Comparison of ENCODE assay signal across 9 mouse cellular contexts in genomic region chr19:57328792-57329191, GRCm38 (mm10). TPM values are rescaled to one million over a fixed set of nuclear protein-coding genes. Genes with fewer than 3 reads are reported as not detected.
DNase-seq lines count a peak whose midpoint lies in the region; ATAC-seq and TF ChIP-seq lines count a peak whose summit lies in the region.
"Had no signal": no experiment of that assay in that cellular context is flagged by ENCODE, and none has a peak within 500 bp of the region (broad histone marks: within the 10 kb centered on the region; RNA-seq: fewer than 3 reads in every experiment).

No protein-coding gene starts in this region.

- no peak for TF ChIP-seq POLR2A in cerebellum, adult 2 months (IDR thresholded peaks at IDR 0.05; ENCODE audit: borderline replicate concordance, insufficient read depth, low read length)

- peak overlapping the region; percentile 11; the same call in 1 of the 2 replicates for H3K4me2 ChIP-seq in heart, embryonic 14.5 days (ENCODE audit: low read length)
- no peak overlapping the region for H3K4me2 ChIP-seq in forebrain, embryonic 15.5 days (replicated peaks)
- H3K4me2 ChIP-seq: limb, embryonic 15.5 days had no signal

- WGBS in heart, embryonic 14.5 days, result 47% methylated on average over 12 of the region's 12 CpGs
- WGBS in cerebellum, adult 2 months, result 59% methylated on average over 12 of the region's 12 CpGs
- 61% methylated on average over 12 of the region's 12 CpGs for WGBS in forebrain, embryonic 15.5 days

- H3K4me1 ChIP-seq in heart, embryonic 14.5 days (ENCODE audit: control insufficient read depth in 2 of 2, insufficient read depth in 2 of 2, low read length in 2 of 2), result peaks cover 2 to 3% of the 10 kb centered on the region in 2 experiments; a peak in 1 of 4 replicates
- H3K4me1 ChIP-seq in cerebellum, adult 2 months (ENCODE audit: control insufficient read depth, insufficient read depth, low read length), result no peaks in the 10 kb centered on the region; the same call in none of the 2 replicates
- H3K4me1 ChIP-seq in forebrain, embryonic 15.5 days, result peaks cover 3% of the 10 kb centered on the region; the same call in 1 of the 2 replicates
- H3K4me1 ChIP-seq: limb, embryonic 15.5 days had no signal

- ATAC-seq in heart, embryonic 14.5 days (ENCODE audit: insufficient number of reproducible peaks, insufficient read depth, low FRiP score, low read depth), result no peak
- peak; percentile 43; the same call in 1 of the 2 replicates for ATAC-seq in megakaryocyte, adult 5-6 weeks (ENCODE audit: poor library complexity, severe bottlenecking)
- no peak for ATAC-seq in forebrain, embryonic 15.5 days (replicated peaks)

- DNase-seq in heart, adult 11 months, result no peak
- peak; percentile 47 for DNase-seq in urinary bladder, postnatal 25 days (ENCODE audit: low spot score)
- no peak for DNase-seq in urinary bladder, adult 2 months (ENCODE audit: low spot score)
- DNase-seq in cerebellum, adult 2 months, result peak; percentile 55 to 60
- DNase-seq in heart, postnatal 36 days, result peak; percentile 65 to 66

- no peaks in the 10 kb centered on the region for H3K27me3 ChIP-seq in heart, embryonic 14.5 days (ENCODE audit: control insufficient read depth, insufficient read depth, low read length)
- H3K27me3 ChIP-seq in cerebellum, adult 2 months (ENCODE audit: control insufficient read depth, insufficient read depth, low read length), result no peaks in the 10 kb centered on the region
- H3K27me3 ChIP-seq in forebrain, embryonic 15.5 days, result no peaks in the 10 kb centered on the region
- H3K27me3 ChIP-seq: limb, embryonic 15.5 days had no signal

- H3K9me3 ChIP-seq in heart, embryonic 14.5 days (ENCODE audit: control insufficient read depth, low read length), result no peaks in the 10 kb centered on the region
- no peaks in the 10 kb centered on the region for H3K9me3 ChIP-seq in forebrain, embryonic 15.5 days
- H3K9me3 ChIP-seq: limb, embryonic 15.5 days had no signal

- no peaks in the 10 kb centered on the region for H3K36me3 ChIP-seq in heart, embryonic 14.5 days (ENCODE audit: control insufficient read depth, insufficient read depth, low read length)
- no peaks in the 10 kb centered on the region for H3K36me3 ChIP-seq in forebrain, embryonic 15.5 days
- H3K36me3 ChIP-seq: limb, embryonic 15.5 days had no signal

- no peak overlapping the region for H3K27ac ChIP-seq in heart, embryonic 14.5 days (replicated peaks in 1 of 2; ENCODE audit: control insufficient read depth in 1 of 2, insufficient read depth in 1 of 2, low read depth in 2 of 2, low read length in 2 of 2)
- H3K27ac ChIP-seq in cerebellum, adult 2 months (ENCODE audit: insufficient read depth, low read length), result no peak overlapping the region
- no peak overlapping the region for H3K27ac ChIP-seq in forebrain, embryonic 15.5 days (replicated peaks)
- H3K27ac ChIP-seq: limb, embryonic 15.5 days had no signal

- H3K9ac ChIP-seq in heart, embryonic 14.5 days (ENCODE audit: low read length), result no peak overlapping the region
- H3K9ac ChIP-seq in forebrain, embryonic 15.5 days (replicated peaks), result no peak overlapping the region
- H3K9ac ChIP-seq: limb, embryonic 15.5 days had no signal

- intact Hi-C loops in heart, postnatal 36 days (cut with DNase I), result loop anchor here (1.0 to 5.0 kb wide), 4 partner anchors 30 to 262 kb away; no protein-coding TSS in a partner anchor

- no peak overlapping the region for H3K4me3 ChIP-seq in heart, embryonic 14.5 days (ENCODE audit: control insufficient read depth in 1 of 2, insufficient read depth in 1 of 2, low read depth in 1 of 2, low read length in 2 of 2)
- no peak overlapping the region for H3K4me3 ChIP-seq in cerebellum, adult 2 months (replicated peaks; ENCODE audit: insufficient read depth, low read depth, low read length)
- H3K4me3 ChIP-seq in forebrain, embryonic 15.5 days, result no peak overlapping the region
- H3K4me3 ChIP-seq: limb, embryonic 15.5 days had no signal

- TF ChIP-seq CTCF in cerebellum, adult 2 months (IDR thresholded peaks at IDR 0.05; ENCODE audit: borderline replicate concordance, insufficient read depth, low read depth, low read length), result peak; percentile 52

RNA-seq across cellular contexts. Expression of gene Ablim1, which starts 14.1 kb away (rescaled TPM):
- 46.9 and 53.8 TPM in 2 replicates for polyA plus RNA-seq in heart, embryonic 14.5 days (2014; fragmentation: Nextera tagmentation; extraction: Ambion mirVana)
- 24.3 and 40.2 TPM in 2 replicates for polyA plus RNA-seq in urinary bladder, adult 2 months (2012; rRNA removed)
- 110 and 130 TPM in 2 replicates for polyA plus RNA-seq in cerebellum, adult 2 months (2012; rRNA removed)
- 100 to 1,000 TPM; 423 to 468 TPM for total RNA-seq in heart, postnatal 36 days (2021)
- 1.7 and 3.6 TPM in 2 replicates for total RNA-seq in megakaryocyte, adult 5-6 weeks (2015)
- total RNA-seq in megakaryocyte, adult 5-6 weeks (2017), result 2.6 and 3.2 TPM in 2 replicates
- 37.8 TPM in 2 replicates for polyA plus RNA-seq in forebrain, embryonic 15.5 days (2015; fragmentation: Nextera tagmentation; extraction: Ambion mirVana)

RNA-seq across cellular contexts. Expression of gene Fam160b1, which starts 31.7 kb away (rescaled TPM):
- 13.4 and 15.1 TPM in 2 replicates for polyA plus RNA-seq in heart, embryonic 14.5 days (2014; fragmentation: Nextera tagmentation; extraction: Ambion mirVana)
- polyA plus RNA-seq in urinary bladder, adult 2 months (2012; rRNA removed), result 13.9 and 17.3 TPM in 2 replicates
- polyA plus RNA-seq in cerebellum, adult 2 months (2012; rRNA removed), result 18.9 and 20.5 TPM in 2 replicates
- 10 to 100 TPM; 11.5 to 11.6 TPM for total RNA-seq in heart, postnatal 36 days (2021)
- 28.7 and 29.0 TPM in 2 replicates for total RNA-seq in megakaryocyte, adult 5-6 weeks (2015)
- total RNA-seq in megakaryocyte, adult 5-6 weeks (2017), result 18.4 and 18.8 TPM in 2 replicates
- 13.8 and 15.7 TPM in 2 replicates for polyA plus RNA-seq in forebrain, embryonic 15.5 days (2015; fragmentation: Nextera tagmentation; extraction: Ambion mirVana)

Comparison
In these comparisons a context has a peak if more than half of its experiments do, and no peak if none do; other contexts are left out.
1. DNase-seq: peak in urinary bladder, postnatal 25 days (single experiment), cerebellum, adult 2 months (2 of 2) and heart, postnatal 36 days (2 of 2); none in heart, adult 11 months (single experiment) and urinary bladder, adult 2 months (single experiment).